Mouse (Mus musculus) stomach, embryonic 15.5 days (tissue): ENCODE data around the gene Pdc. TPM values are rescaled to one million over a fixed set of nuclear protein-coding genes. Genes with fewer than 3 reads are reported as not detected.
"Not testable (repeated sequence)": the region's sequence is repeated elsewhere in the genome, so short reads cannot be mapped to it uniquely, and the experiment has no call there.

Experiments
- ATAC-seq: fragments of 200-750 bp; cut with Nextera tagmentation; 2 replicates; pipeline ENCODE4 v1.8.0; 2017; ENCODE audit warnings: low read depth, moderate number of reproducible peaks, moderate TSS enrichment; ENCODE audit not compliant: insufficient read depth, low FRiP score
- H3K27ac ChIP-seq: fragments of 300-500 bp; sonication (generic); 2 replicates; pipeline ENCODE4 v1.5.1; 2015; ENCODE audit warnings: mild to moderate bottlenecking, inconsistent platforms
- H3K27me3 ChIP-seq: fragments of 300-500 bp; sonication (generic); replicated peaks from 2 replicates; pipeline ENCODE4 v1.6.1; 2015; ENCODE audit warnings: inconsistent platforms
- H3K36me3 ChIP-seq: fragments of 300-500 bp; sonication (generic); 2 replicates; pipeline ENCODE4 v1.6.1; 2015; ENCODE audit warnings: inconsistent platforms
- H3K4me1 ChIP-seq: fragments of 300-500 bp; sonication (generic); 2 replicates; pipeline ENCODE4 v1.6.1; 2015; ENCODE audit warnings: inconsistent platforms
- H3K4me2 ChIP-seq: fragments of 300-500 bp; sonication (generic); 2 replicates; pipeline ENCODE4 v1.6.1; 2015; ENCODE audit warnings: mild to moderate bottlenecking, inconsistent platforms
- H3K4me3 ChIP-seq: fragments of 300-500 bp; sonication (generic); replicated peaks from 2 replicates; pipeline ENCODE4 v1.5.1; 2015; ENCODE audit warnings: inconsistent platforms
- H3K9ac ChIP-seq: fragments of 300-500 bp; sonication (generic); 2 replicates; pipeline ENCODE4 v1.6.1; 2015; ENCODE audit warnings: inconsistent platforms
- H3K9me3 ChIP-seq: fragments of 300-500 bp; sonication (generic); 2 replicates; pipeline ENCODE4 v1.6.1; 2016; ENCODE audit warnings: inconsistent platforms
- WGBS: fragments of 180-500 bp; shearing (Covaris S2); methylation state at CpG from one replicate; pipeline ENCODE4 v1.1.7; 2015; 5-methylcytosine and 5-hydroxymethylcytosine counted together
- polyA plus RNA-seq: library from polyadenylated mRNA; unstranded; fragments of >200 nt; fragmentation: Nextera tagmentation; extraction: Ambion mirVana; gene quantifications from 2 replicates; pipeline ENCODE4 v1.2.1, GENCODE M21; 2015

The Pdc gene
- polyA plus RNA-seq = not detected in 2 replicates

DNA sequence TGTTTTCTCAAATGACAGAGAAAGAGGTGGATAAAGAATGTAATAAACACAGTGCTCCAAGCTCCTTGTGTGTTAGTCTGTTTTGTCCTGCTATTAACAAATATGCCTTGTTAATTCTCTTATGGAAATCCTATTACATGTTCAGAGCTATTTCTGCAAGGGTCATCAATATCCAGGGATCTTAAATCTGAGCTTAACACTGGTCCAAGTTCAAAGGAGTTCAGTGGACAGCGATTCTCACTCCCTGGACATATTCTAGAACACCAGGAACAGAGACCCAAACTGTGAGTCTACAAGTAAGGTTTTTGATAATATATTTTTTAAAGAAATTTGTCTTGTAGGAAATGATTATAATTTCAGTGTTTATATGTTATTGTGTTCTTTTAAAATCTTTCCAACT, at the start of gene Pdc:
TSS of gene Pdc (plus strand) at position 213 of the 400 bp plus-strand sequence.
- Histone ChIP-seq H3K27me3 (no peaks in the 10 kb centered on the region), H3K27ac (no peak within 1 kb of the TSS), H3K9ac (no peak within 1 kb of the TSS), H3K9me3 (no peaks in the 10 kb centered on the region), H3K4me2 (no peak within 1 kb of the TSS), H3K4me1 (no peaks in the 10 kb centered on the region), H3K36me3 (no peaks in the 10 kb centered on the region), H3K4me3 (no peak within 1 kb of the TSS)
- no peak for ATAC-seq
- WGBS = 68% methylated on average over 1 of the region's 1 CpGs

DNA sequence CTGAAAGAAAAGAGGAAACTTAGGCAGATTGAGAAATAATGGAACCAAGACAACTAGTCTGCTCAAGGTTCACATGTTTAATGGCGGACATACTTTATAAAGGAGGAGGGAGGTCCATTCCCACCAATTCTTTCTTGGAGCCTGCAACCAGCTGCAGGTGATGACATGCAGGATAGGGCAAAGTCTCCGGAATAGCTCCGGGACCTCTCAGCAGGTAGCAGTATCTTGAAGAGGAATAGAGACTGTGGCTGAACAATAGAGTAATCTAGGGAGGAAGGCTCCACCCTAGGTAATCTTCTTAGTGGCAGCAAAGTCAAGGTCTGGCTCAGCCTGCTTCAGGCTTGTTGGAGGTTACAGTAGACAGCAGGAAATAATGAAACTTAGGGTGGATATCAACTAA, 25.2 kb upstream of the Pdc start:
- H3K27me3 ChIP-seq, H3K9me3 ChIP-seq, H3K4me2 ChIP-seq, H3K36me3 ChIP-seq, H3K9ac ChIP-seq, ATAC-seq, H3K4me3 ChIP-seq, H3K4me1 ChIP-seq, H3K27ac ChIP-seq: not testable (repeated sequence)
- 79% methylated on average over 3 of the region's 3 CpGs for WGBS

DNA sequence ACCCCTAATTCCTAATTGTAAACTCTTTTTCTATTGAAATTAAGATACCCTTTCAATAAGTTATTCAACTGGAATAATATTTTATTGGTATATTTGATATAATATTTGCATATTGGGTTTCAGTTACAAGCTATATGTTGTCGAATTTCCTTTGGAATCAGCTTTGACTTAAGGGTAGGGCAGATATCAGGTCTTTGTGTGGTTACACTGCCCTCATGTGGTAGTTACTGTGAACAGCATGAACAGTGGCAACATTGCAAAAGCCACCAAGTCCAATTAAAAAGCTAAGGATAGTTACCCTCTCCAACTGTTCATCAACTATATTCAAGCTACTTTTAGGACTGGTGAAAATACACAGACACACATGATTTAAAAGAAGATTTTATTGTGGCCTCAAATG, 11.6 kb upstream of the Pdc start:
- H3K27me3 ChIP-seq = no peaks in the 10 kb centered on the region
- no peaks in the 10 kb centered on the region for H3K9me3 ChIP-seq
- H3K27ac ChIP-seq = no peak overlapping the region
- no peaks in the 10 kb centered on the region for H3K36me3 ChIP-seq
- no peak overlapping the region for H3K9ac ChIP-seq
- ATAC-seq = no peak
- no peaks in the 10 kb centered on the region for H3K4me1 ChIP-seq
- H3K4me2 ChIP-seq = no peak overlapping the region
- WGBS = 26% methylated on average over 1 of the region's 1 CpGs
- no peak overlapping the region for H3K4me3 ChIP-seq

DNA sequence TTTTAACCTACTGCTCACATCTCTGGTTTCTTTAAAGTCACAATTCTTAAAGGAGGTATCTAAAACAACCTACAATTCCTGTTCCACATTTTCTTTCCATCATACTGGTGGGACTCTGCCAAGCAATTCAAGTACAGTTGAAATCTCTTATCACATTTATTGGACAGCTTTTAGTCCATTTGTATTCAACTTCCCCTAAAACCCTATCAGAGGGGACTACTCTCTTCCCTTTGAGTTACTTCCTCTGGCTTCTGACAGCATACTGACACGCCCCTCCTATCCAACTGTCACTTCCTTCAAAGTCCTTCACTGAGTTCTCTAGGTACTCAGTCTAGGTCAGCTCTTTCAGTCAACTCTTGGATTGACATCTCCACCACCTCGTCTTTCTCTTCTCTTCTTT, 15.9 kb downstream of the Pdc start:
- Histone ChIP-seq H3K27ac (no peak overlapping the region), H3K4me1 (no peaks in the 10 kb centered on the region), H3K27me3 (no peaks in the 10 kb centered on the region), H3K4me3 (no peak overlapping the region), H3K9me3 (no peaks in the 10 kb centered on the region), H3K36me3 (no peaks in the 10 kb centered on the region), H3K4me2 (no peak overlapping the region), H3K9ac (no peak overlapping the region)
- 72% methylated on average over 2 of the region's 2 CpGs for WGBS
- ATAC-seq = no peak

DNA sequence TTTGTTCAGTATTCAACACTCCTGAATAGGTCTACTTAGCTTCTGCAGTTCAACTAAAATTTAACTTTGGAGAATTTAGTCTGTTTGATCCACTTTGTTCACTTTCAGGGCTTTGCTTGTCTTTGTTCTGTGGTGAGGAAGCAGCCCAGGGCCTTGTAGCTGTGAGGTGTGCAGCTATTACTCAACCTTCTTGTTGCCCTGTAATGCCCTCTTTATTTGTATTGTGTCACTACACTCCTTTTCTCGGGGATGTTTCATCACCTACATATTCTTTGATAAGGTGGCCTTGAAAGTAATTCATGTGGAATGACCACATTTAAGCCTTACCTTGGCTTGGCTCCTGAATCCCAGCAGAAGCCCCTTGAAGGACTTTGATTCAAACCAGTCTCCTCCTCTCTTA, 41.6 kb downstream of the Pdc start:
- ATAC-seq = no peak
- Histone ChIP-seq H3K4me2 (no peak overlapping the region), H3K27me3 (no peaks in the 10 kb centered on the region), H3K9ac (no peak overlapping the region), H3K4me1 (no peaks in the 10 kb centered on the region), H3K27ac (no peak overlapping the region), H3K36me3 (0 out of 2 replicates have a peak, but pooled peaks cover 7% of the 10 kb centered on the region), H3K4me3 (no peak overlapping the region), H3K9me3 (no peaks in the 10 kb centered on the region)
- whole genome bisulfite sequencing = 90% methylated on average over 1 of the region's 1 CpGs

DNA sequence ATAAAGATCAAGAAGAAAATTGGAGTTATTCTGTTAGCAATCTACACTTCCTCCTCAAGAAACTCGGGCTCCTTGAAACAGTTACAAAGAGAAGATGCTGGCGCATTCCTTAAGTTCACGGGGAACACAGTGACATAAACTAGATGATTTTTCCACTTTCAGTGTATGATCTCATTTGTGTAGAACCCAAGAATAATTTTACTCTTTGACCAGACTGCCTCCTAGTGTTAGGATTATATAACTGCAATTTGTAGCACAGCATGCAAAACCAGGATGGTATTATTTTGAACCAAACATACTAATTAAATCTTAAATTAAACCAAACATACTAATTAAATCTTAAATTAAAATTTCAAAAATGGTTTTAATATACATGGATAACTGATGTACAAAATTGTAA, 53.7 kb downstream of the Pdc start:
- H3K27ac ChIP-seq = no peak overlapping the region
- no peak overlapping the region for H3K4me2 ChIP-seq
- no peak overlapping the region for H3K4me3 ChIP-seq
- H3K4me1 ChIP-seq = no peaks in the 10 kb centered on the region
- no peak for ATAC-seq
- 80% methylated on average over 3 of the region's 3 CpGs for WGBS
- no peaks in the 10 kb centered on the region for H3K9me3 ChIP-seq
- peaks cover 9% of the 10 kb centered on the region; the same call in 1 of the 2 replicates for H3K36me3 ChIP-seq
- no peaks in the 10 kb centered on the region for H3K27me3 ChIP-seq
- H3K9ac ChIP-seq = no peak overlapping the region

DNA sequence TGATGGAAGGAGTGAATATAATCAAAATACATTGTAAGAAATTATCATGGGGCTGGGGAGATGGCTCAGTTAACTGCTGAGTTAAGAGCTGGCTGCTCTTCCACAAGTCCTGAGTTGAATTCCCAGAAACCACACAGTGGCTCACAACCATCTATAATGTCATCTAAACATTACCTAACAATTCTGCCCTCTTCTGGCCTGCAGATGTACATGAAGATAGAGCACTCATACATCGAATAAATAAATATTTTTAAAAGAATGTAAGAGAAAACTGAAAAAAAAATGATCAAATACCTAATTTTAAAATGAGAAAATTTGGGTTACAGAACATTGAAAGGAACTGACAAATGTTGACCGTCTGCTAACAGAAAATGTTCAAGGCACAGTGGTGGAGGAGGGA, 55.0 kb downstream of the Pdc start:
- Histone ChIP-seq H3K9ac (no peak overlapping the region), H3K9me3 (no peaks in the 10 kb centered on the region), H3K4me1 (no peaks in the 10 kb centered on the region), H3K4me3 (no peak overlapping the region), H3K4me2 (no peak overlapping the region), H3K36me3 (peaks cover 9% of the 10 kb centered on the region; the same call in 1 of the 2 replicates), H3K27ac (no peak overlapping the region), H3K27me3 (no peaks in the 10 kb centered on the region)
- 91% methylated on average over 2 of the region's 2 CpGs for WGBS
- ATAC-seq = no peak

Other genes with a start within 250 kb of the Pdc start
- 0.32 and 0.45 TPM in 2 replicates for gene Ptgs2, start 219.4 kb upstream of the Pdc start, polyA plus RNA-seq
- 161 and 166 TPM in 2 replicates for gene Tpr, start 73.4 kb downstream of the Pdc start, polyA plus RNA-seq
- gene Odr4, start 73.7 kb downstream of the Pdc start, polyA plus RNA-seq = 46.6 and 48.5 TPM in 2 replicates
- gene Prg4, start 146.7 kb downstream of the Pdc start, polyA plus RNA-seq = 0.30 and 0.39 TPM in 2 replicates